Mouse (Mus musculus): ENCODE data around the gene Frmd4b.

The Frmd4b gene

DNA sequence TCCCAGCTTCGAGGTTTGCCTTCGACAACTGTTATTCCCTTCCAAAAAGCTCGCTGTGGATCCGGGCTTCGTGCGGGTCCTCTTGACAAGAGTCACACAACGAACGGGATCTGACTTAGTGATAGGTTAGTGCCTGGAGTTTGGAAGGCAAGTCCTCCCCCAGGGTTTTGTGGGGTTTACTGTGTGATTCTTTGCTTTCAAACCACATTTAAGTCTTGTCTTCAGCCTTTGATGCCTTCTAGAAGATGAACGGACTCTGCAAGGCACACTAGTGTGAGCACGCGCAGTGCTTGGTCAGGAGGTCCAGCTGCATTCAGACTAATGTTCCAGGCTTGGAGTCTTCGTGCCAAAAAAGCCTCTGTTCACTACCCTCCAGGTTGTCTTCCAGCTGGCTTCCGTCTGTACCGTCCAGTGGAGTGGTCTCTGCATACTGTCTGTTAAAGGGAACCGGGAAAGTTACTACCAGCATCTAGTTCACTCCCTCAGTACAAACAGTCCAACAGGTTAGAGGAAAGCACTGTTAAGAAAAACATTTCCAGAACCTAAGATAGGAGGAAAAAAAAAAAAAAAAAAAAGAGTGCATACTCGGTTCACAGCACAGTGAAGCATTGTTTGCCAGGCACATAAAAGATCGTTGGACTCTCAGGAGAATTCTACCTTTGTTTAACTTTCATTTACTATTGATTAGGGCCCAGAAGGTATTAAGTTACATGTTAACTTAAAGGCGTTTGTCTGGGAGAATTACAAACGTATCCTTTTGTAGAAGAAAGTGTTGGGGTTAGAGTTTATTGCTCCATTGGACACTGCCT is 329.1 kb downstream of the Frmd4b start:
- no peak for TF ChIP-seq GATA4 (IDR thresholded peaks at IDR 0.05; ENCODE audit: insufficient replicate concordance, low read length)

GRCm38 (mm10) chr6:97286332-97286731 is 331.0 kb downstream of the Frmd4b start:
- TF ChIP-seq GATA4 (IDR thresholded peaks at IDR 0.05; ENCODE audit: insufficient replicate concordance, low read length): no peak

DNA sequence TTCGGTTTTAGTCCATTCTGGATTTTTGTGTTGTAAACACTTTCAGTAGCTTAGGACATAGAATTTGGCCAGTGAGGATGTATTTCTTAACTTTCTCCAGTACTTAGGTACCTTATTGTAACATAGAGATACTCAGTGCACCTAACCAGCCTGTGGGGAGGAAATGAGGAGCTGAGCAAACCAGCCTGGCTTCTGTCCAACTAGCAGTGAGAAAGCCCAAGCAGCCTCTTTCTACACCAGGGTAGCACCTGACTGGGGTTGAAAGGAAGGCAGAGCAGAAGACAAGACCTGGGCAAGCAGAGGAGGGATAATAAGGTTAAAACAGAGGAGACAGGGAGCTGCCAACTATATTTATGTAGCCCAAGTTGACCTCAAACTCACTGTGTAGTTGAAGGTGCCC is 333.7 kb downstream of the Frmd4b start:
- TF ChIP-seq GATA4 (IDR thresholded peaks at IDR 0.05; ENCODE audit: insufficient replicate concordance, low read length): no peak

GRCm38 (mm10) chr6:97278878-97279277 is 338.5 kb downstream of the Frmd4b start:
- no peak for TF ChIP-seq GATA4 (IDR thresholded peaks at IDR 0.05; ENCODE audit: insufficient replicate concordance, low read length)

DNA sequence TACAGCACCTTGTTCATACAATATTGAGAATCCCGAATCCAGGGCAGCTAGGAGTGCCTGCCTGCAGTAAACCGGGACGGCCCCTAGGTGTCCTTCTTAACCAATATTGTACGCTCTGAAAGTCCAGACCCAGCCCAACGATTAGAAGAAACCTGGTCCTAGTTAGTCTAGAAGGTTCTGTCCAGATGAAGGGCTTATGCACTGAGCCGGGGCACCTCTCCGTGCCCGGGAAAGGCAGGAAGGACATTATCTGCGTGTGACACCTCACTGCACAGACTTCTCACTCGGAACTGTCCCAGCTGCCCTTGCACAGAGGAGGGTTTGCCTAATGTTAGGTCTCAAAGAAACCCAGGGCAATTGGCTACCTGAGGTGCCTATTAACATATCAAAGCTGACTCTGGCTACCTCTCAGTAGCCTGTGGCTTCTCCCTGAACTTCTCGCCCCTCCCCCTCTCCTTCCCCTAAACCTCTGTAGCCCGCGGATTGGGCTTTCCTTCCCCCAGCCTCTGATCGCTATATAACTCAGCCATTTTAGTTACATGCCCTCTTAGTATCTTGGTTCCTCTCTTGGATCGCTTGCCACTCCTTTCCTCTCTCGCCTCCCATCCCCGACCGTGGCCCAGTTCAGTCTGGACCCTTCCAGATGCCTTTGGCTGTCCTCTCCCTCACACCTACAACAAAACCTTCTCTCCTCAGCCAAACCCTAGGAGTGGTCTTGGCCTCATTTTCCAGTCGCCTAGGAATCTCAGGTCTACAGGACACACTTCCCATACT is 339.1 kb downstream of the Frmd4b start:
- no peak for TF ChIP-seq GATA4 (IDR thresholded peaks at IDR 0.05; ENCODE audit: insufficient replicate concordance, low read length)

- no peak for TF ChIP-seq GATA4 (IDR thresholded peaks at IDR 0.05; ENCODE audit: insufficient replicate concordance, low read length)
These were observed 340.3 kb downstream of the Frmd4b start for GRCm38 (mm10) chr6:97276890-97277497.

DNA sequence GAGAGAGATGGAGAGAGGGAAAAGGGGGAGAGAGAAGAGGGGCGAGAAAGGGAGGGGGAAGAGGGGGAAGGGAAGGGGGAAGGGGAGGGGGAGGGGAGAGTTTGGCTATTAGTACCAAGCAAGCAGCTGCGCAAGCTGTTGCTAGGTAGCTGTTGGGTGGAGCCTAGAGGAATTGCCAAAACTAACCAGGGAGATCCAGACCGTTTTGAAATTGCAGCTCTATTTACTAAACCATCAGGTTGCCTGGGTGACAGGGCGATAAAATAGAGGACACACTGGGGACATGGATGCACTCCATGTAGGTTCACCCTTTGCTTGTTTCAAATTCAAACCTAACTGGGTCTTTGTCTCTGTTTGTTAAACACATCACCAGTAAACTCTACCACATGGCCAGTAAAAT is 341.0 kb downstream of the Frmd4b start:
- peak; percentile 55; the same call in 1 of the 2 replicates for TF ChIP-seq GATA4 (IDR thresholded peaks at IDR 0.05; ENCODE audit: insufficient replicate concordance, low read length)

DNA sequence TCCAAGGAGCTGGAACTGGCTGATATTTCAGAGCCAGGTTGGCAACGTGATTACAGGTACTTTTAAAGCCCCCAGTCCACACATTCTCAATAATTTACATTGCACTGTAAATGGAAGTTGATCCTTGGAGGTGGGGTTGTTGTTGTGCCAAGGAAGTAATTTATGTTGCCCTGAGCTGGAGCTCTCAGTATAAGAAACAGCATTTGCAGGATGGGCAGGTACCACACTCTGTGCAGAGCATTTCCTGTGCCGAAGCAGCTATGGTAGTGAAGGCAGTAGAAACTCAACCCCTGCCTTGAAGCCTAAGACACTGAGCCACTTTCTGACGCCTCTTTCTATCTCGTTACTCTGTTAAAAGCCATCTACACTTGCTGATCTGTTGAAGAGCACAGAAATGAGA is 341.6 kb downstream of the Frmd4b start:
- TF ChIP-seq GATA4 (IDR thresholded peaks at IDR 0.05; ENCODE audit: insufficient replicate concordance, low read length): no peak

DNA sequence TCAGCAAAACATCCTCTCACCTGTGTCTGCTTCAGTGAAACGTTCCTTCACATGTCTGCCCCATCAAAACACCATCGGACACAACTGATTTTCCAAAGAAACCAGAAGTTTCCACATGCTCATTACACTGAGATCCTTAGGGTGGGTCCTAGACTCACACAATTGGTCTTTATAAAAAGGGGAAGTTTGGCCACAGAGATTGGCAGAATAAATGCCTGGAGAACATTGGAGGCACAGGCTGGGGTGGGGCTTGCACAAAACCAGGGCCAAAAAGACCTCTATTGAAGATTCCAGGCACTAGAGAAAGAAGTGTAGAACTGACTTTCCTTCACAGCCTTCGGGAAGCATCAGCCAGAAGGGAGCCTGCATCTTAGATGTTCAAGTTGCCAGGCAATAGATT is 343.6 kb downstream of the Frmd4b start:
- TF ChIP-seq GATA4 (IDR thresholded peaks at IDR 0.05; ENCODE audit: insufficient replicate concordance, low read length): no peak

GRCm38 (mm10) chr6:97273058-97273710 is 344.2 kb downstream of the Frmd4b start:
- TF ChIP-seq GATA4 (IDR thresholded peaks at IDR 0.05; ENCODE audit: insufficient replicate concordance, low read length): no peak

GRCm38 (mm10) chr6:97272349-97272748 is 345.0 kb downstream of the Frmd4b start:
- no peak for TF ChIP-seq GATA4 (IDR thresholded peaks at IDR 0.05; ENCODE audit: insufficient replicate concordance, low read length)

DNA sequence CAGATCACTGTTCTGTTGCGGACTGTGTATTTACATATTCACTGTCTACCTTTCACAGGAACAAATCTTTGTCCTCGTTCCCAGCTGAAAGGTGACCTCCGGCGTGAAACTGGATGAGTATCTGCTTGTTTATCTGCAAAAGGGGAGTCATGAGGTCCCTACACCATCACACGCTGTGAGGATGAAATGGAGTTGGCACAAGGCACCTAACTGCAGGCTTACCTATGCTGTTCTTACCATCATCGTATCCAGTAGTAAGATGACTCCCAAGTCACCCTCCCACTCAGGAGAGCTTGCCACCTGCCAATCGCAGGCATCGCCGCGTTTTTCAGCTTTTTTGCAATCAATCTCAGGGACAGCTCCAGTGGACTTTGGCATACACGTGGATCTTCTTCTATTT is 347.7 kb downstream of the Frmd4b start:
- peak; percentile 76; the same call in 1 of the 2 replicates for TF ChIP-seq GATA4 (IDR thresholded peaks at IDR 0.05; ENCODE audit: insufficient replicate concordance, low read length)

- no peak for TF ChIP-seq GATA4 (IDR thresholded peaks at IDR 0.05; ENCODE audit: insufficient replicate concordance, low read length)
These were observed 350.2 kb downstream of the Frmd4b start for GRCm38 (mm10) chr6:97267132-97267531.

- no peak for TF ChIP-seq GATA4 (IDR thresholded peaks at IDR 0.05; ENCODE audit: insufficient replicate concordance, low read length)
These were observed 350.7 kb downstream of the Frmd4b start for GRCm38 (mm10) chr6:97266661-97267060.

DNA sequence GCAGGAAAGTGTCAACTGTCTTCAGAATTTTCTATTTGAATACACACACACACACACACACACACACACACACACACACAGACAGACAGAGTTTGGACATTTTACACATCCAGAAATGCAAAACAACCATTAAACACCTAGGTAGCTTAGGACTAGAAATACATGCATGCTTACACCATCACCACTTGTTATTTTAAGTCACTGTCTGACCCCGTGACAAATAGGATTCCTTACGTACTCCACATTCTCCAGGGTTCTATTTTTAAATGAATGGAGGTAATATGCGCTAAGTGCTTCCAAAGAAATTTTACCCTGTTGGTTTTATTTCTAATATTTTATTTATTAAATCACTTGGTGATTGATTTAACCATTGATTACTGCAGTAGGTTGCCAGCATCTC is 351.6 kb downstream of the Frmd4b start:
- TF ChIP-seq GATA4 (IDR thresholded peaks at IDR 0.05; ENCODE audit: insufficient replicate concordance, low read length): no peak
